Mouse (Mus musculus) bone marrow, adult 2 months (tissue): ENCODE measurements at regions not wholly inside any gene's neighbourhood (a gene's known extent, or its start where the extent isn't known, plus 50 kb on each side); places are given as distances from the start of the nearest gene placed in this dataset.

Experiments
- H3K27ac ChIP-seq: fragments of 200-500 bp; 2 replicates; pipeline ENCODE4 v1.5.1; 2012; ENCODE audit warnings: low read depth, mild to moderate bottlenecking, control low read depth, inconsistent platforms, low read length; ENCODE audit not compliant: control insufficient read depth, poor library complexity, insufficient read depth
- H3K4me1 ChIP-seq: fragments of 200-500 bp; 2 replicates; pipeline ENCODE4 v1.6.1; 2011; ENCODE audit warnings: low read length; ENCODE audit not compliant: control insufficient read depth, insufficient read depth
- H3K4me3 ChIP-seq: fragments of 200-500 bp; replicated peaks from 2 replicates; pipeline ENCODE3; 2011; ENCODE audit warnings: mild to moderate bottlenecking, low read depth, low read length, control low read depth; ENCODE audit not compliant: control insufficient read depth
- CTCF ChIP-seq: fragments of 200-500 bp; IDR thresholded peaks from 2 replicates; pipeline ENCODE4 v1.5.1; 2011; ENCODE audit warnings: low read length, control low read depth; ENCODE audit not compliant: control insufficient read depth, insufficient read depth
- POLR2A ChIP-seq: fragments of 200-500 bp; IDR thresholded peaks from 2 replicates; pipeline ENCODE4 v1.6.1; 2011; ENCODE audit warnings: low read depth, mild to moderate bottlenecking, control low read depth, low read length, borderline replicate concordance; ENCODE audit not compliant: control insufficient read depth
- WGBS: fragments of 180-500 bp; shearing (Covaris S2); methylation state at CpG from one replicate; pipeline ENCODE4 v1.1.7; 2018; 5-methylcytosine and 5-hydroxymethylcytosine counted together

- Histone ChIP-seq H3K4me1 (no peaks in the 10 kb centered on the region), H3K4me3 (no peak overlapping the region), H3K27ac (no peak overlapping the region)
- WGBS: 77% methylated on average over 2 of the region's 2 CpGs
- TF ChIP-seq POLR2A: no peak
- TF ChIP-seq CTCF: no peak
Observed at GRCm38 (mm10) chr16:50899151-50899550, 308.2 kb upstream of the Ccdc54 start.

GRCm38 (mm10) chr16:50877926-50878325, 287.0 kb upstream of the Ccdc54 start:
- WGBS: 55% methylated on average over 3 of the region's 3 CpGs

GRCm38 (mm10) chr16:50871318-50871717, 280.4 kb upstream of the Ccdc54 start:
- Histone ChIP-seq H3K4me3 (no peak overlapping the region), H3K4me1 (no peaks in the 10 kb centered on the region), H3K27ac (no peak overlapping the region)
- WGBS: 72% methylated on average over 4 of the region's 4 CpGs
- TF ChIP-seq POLR2A (no peak), CTCF (no peak)

More at GRCm38 (mm10) chr16:50877926-50878325, 287.0 kb upstream of the Ccdc54 start:
- no peaks in the 10 kb centered on the region for H3K4me1 ChIP-seq
- no peak overlapping the region for H3K4me3 ChIP-seq
- TF ChIP-seq POLR2A (no peak), CTCF (no peak)
- H3K27ac ChIP-seq: no peak overlapping the region

GRCm38 (mm10) chr16:50863565-50863964, 272.6 kb upstream of the Ccdc54 start:
- WGBS: 85% methylated on average over 5 of the region's 5 CpGs
- H3K4me1 ChIP-seq: no peaks in the 10 kb centered on the region
- H3K27ac ChIP-seq: no peak overlapping the region
- TF ChIP-seq CTCF: no peak
- no peak for TF ChIP-seq POLR2A
- no peak overlapping the region for H3K4me3 ChIP-seq

GRCm38 (mm10) chr16:50859513-50859912, 268.6 kb upstream of the Ccdc54 start:
- 84% methylated on average over 1 of the region's 1 CpGs for WGBS
- Histone ChIP-seq H3K4me1 (no peaks in the 10 kb centered on the region), H3K4me3 (no peak overlapping the region), H3K27ac (no peak overlapping the region)
- TF ChIP-seq CTCF (no peak), POLR2A (no peak)

GRCm38 (mm10) chr16:50852081-50852480, 261.1 kb upstream of the Ccdc54 start:
- no peak overlapping the region for H3K27ac ChIP-seq
- no peaks in the 10 kb centered on the region for H3K4me1 ChIP-seq
- 80% methylated on average over 5 of the region's 5 CpGs for WGBS
- no peak overlapping the region for H3K4me3 ChIP-seq
- TF ChIP-seq CTCF (no peak), POLR2A (no peak)

- TF ChIP-seq CTCF: no peak
- Histone ChIP-seq H3K4me1 (no peaks in the 10 kb centered on the region), H3K27ac (no peak overlapping the region), H3K4me3 (no peak overlapping the region)
- WGBS: 38% methylated on average over 2 of the region's 2 CpGs
Observed at GRCm38 (mm10) chr16:50847693-50848092, 256.7 kb upstream of the Ccdc54 start.

- 68% methylated on average over 4 of the region's 4 CpGs for WGBS
- Histone ChIP-seq H3K27ac (no peak overlapping the region), H3K4me3 (no peak overlapping the region), H3K4me1 (no peaks in the 10 kb centered on the region)
- TF ChIP-seq POLR2A (no peak), CTCF (no peak)
Observed at GRCm38 (mm10) chr16:50846505-50846904, 255.6 kb upstream of the Ccdc54 start.
